ENCODE assay signal across 9 mouse cellular contexts in the genomic region with DNA sequence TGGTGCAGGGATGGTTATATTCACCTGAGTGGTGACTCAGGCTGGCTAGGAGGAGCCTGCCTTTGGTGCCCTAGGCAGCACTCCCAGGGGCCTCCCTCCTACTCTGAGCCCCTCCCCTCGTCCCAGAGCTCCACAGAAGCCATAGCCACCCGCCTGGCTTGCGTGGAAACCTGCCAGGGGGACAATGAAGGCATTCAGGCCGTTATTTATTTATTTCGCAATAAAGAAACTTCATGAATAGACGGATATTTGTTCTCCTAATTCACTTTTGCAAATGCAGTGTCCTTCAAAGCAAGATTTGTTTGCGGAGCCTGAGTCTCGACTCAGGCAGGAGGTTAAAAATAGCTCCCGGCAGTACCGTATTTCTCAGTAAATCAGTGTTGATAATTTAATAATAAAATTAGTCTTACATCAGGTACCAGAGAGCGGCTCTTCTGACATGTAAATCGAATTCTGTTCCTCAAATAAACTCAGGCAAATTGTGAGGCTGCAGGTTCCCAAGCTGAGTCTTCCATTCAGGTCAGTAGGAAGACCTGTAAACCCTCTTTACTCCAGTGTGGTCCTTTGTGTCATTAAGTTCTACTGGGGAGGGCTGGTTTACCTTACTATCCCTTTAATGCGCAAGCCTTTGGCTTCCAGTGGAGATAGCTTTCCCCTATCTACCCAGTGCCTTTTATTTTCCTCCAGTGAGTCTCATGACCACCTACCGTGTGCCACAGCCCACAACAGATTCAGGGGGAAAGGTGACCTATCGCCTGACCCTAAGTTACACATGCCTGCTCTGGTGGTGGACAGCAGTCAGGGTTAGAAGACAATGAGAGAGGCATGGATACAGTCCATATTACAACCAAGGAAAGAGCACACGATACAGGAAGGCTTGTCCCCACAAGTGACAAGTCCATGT. TPM values are rescaled to one million over a fixed set of nuclear protein-coding genes. Genes with fewer than 3 reads are reported as not detected.
DNase-seq lines count a peak whose midpoint lies in the region; ATAC-seq and TF ChIP-seq lines count a peak whose summit lies in the region.
"Had no signal": no experiment of that assay in that cellular context is flagged by ENCODE, and none has a peak within 500 bp of the region (broad histone marks: within the 10 kb centered on the region; RNA-seq: fewer than 3 reads in every experiment).

No protein-coding gene starts in this region.

- H3K36me3 ChIP-seq in neural tube, embryonic 11.5 days (ENCODE audit: control insufficient read depth, insufficient read depth, low read length), result no peaks in the 10 kb centered on the region
- H3K36me3 ChIP-seq in forebrain, embryonic 10.5 days (replicated peaks), result no peaks in the 10 kb centered on the region
- no peaks in the 10 kb centered on the region for H3K36me3 ChIP-seq in lung, postnatal 0 days (ENCODE audit: insufficient read depth, low read length)
- H3K36me3 ChIP-seq: G1E had no signal

- intact Hi-C loops in heart, postnatal 36 days (cut with DNase I), result no loop called here

- no peak overlapping the region for H3K27ac ChIP-seq in neural tube, embryonic 11.5 days (ENCODE audit: low read depth, low read length)
- no peak overlapping the region for H3K27ac ChIP-seq in forebrain, embryonic 10.5 days
- no peak overlapping the region for H3K27ac ChIP-seq in lung, postnatal 0 days (ENCODE audit: low read length)

- no peaks in the 10 kb centered on the region for H3K4me1 ChIP-seq in neural tube, embryonic 11.5 days (ENCODE audit: control insufficient read depth, insufficient read depth, low read length)
- peaks cover 20% of the 10 kb centered on the region for H3K4me1 ChIP-seq in forebrain, embryonic 10.5 days
- peaks cover 4% of the 10 kb centered on the region; the same call in 1 of the 2 replicates for H3K4me1 ChIP-seq in lung, postnatal 0 days (ENCODE audit: insufficient read depth, low read depth, low read length)

- TF ChIP-seq EP300 in lung, postnatal 0 days (IDR thresholded peaks at IDR 0.05), result peak; percentile 56

- DNase-seq in neural tube, embryonic 11.5 days (ENCODE audit: low spot score), result peak; percentile 64
- DNase-seq in neural tube, embryonic 10.5 days (ENCODE audit: extremely low spot score, low spot score), result no peak
- DNase-seq in forebrain, embryonic 10.5 days (ENCODE audit: extremely low spot score, low spot score), result peak; percentile 23
- DNase-seq in heart, postnatal 36 days, result peak; percentile 10 to 18
- peak; percentile 55 to 62 for DNase-seq in layer of hippocampus, postnatal 36 days
- peak; percentile 91 for DNase-seq in lung, postnatal 0 days (ENCODE audit: low spot score)
- peak; percentile 47 for DNase-seq in right cerebral cortex, postnatal 4 days
- no peak for DNase-seq in spleen, postnatal 10 days (ENCODE audit: low spot score in 2 of 2)

- no peak overlapping the region for H3K4me3 ChIP-seq in neural tube, embryonic 11.5 days (ENCODE audit: low read depth, low read length)
- H3K4me3 ChIP-seq in forebrain, embryonic 10.5 days, result peak overlapping the region; percentile 37
- H3K4me3 ChIP-seq in lung, postnatal 0 days (ENCODE audit: low read depth, low read length), result no peak overlapping the region

- ATAC-seq in neural tube, embryonic 11.5 days (ENCODE audit: insufficient read depth, low FRiP score, low TSS enrichment), result peak; percentile 84
- peak; percentile 98 for ATAC-seq in lung, postnatal 0 days

- H3K4me2 ChIP-seq in neural tube, embryonic 11.5 days (ENCODE audit: low read depth), result no peak overlapping the region
- no peak overlapping the region for H3K4me2 ChIP-seq in lung, postnatal 0 days (replicated peaks; ENCODE audit: low read depth, low read length)

- 10% methylated on average over 16 of the region's 16 CpGs for WGBS in neural tube, embryonic 11.5 days
- 7% methylated on average over 16 of the region's 16 CpGs for WGBS in forebrain, embryonic 10.5 days
- WGBS in lung, postnatal 0 days, result 12% methylated on average over 16 of the region's 16 CpGs

- no peak for TF ChIP-seq CTCF in lung, postnatal 0 days (IDR thresholded peaks at IDR 0.05)

- 0 out of 2 replicates have a peak, but pooled peaks cover 2% of the 10 kb centered on the region for H3K27me3 ChIP-seq in neural tube, embryonic 11.5 days (ENCODE audit: control insufficient read depth, insufficient read depth, low read length)
- H3K27me3 ChIP-seq in forebrain, embryonic 10.5 days (ENCODE audit: poor library complexity, severe bottlenecking), result no peaks in the 10 kb centered on the region
- H3K27me3 ChIP-seq in lung, postnatal 0 days (replicated peaks; ENCODE audit: insufficient read depth, low read length), result no peaks in the 10 kb centered on the region

- H3K9me3 ChIP-seq in neural tube, embryonic 11.5 days (ENCODE audit: control insufficient read depth, low read length), result no peaks in the 10 kb centered on the region
- no peaks in the 10 kb centered on the region for H3K9me3 ChIP-seq in forebrain, embryonic 10.5 days
- no peaks in the 10 kb centered on the region for H3K9me3 ChIP-seq in lung, postnatal 0 days (ENCODE audit: low read length)

- no peak overlapping the region for H3K9ac ChIP-seq in neural tube, embryonic 11.5 days (ENCODE audit: low read length)
- no peak overlapping the region for H3K9ac ChIP-seq in lung, postnatal 0 days (replicated peaks; ENCODE audit: low read depth)

RNA-seq across cellular contexts. Expression of a gene that starts 17.2 kb away (rescaled TPM):
- 0.15 TPM in 1 of 2 replicates, not detected in the other for polyA plus RNA-seq in neural tube, embryonic 11.5 days (2014; fragmentation: Nextera tagmentation; extraction: Ambion mirVana)
- polyA plus RNA-seq in forebrain, embryonic 10.5 days (2016; fragmentation: Nextera tagmentation; extraction: Ambion mirVana), result 0.09 TPM in 1 of 2 replicates, not detected in the other
- total RNA-seq in heart, postnatal 36 days (2021), result not detected
- 10 to 100 TPM; 81.1 to 88.7 TPM for total RNA-seq in layer of hippocampus, postnatal 36 days (2021)
- not detected in 2 replicates for polyA plus RNA-seq in lung, postnatal 0 days (2015; fragmentation: Nextera tagmentation; extraction: Ambion mirVana)
- polyA plus RNA-seq: G1E had no signal

Comparison
In these comparisons a context has a peak if more than half of its experiments do, and no peak if none do; other contexts are left out.
1. DNase-seq: peak in neural tube, embryonic 11.5 days (single experiment), forebrain, embryonic 10.5 days (single experiment), heart, postnatal 36 days (2 of 2), layer of hippocampus, postnatal 36 days (2 of 2), lung, postnatal 0 days (single experiment) and right cerebral cortex, postnatal 4 days (single experiment); none in neural tube, embryonic 10.5 days (single experiment) and spleen, postnatal 10 days (0 of 2).